Mouse (Mus musculus) CH12.LX (cell line): ENCODE results near the gene Slc15a5.

Experiments used
- BHLHE40 ChIP-seq: IDR thresholded peaks from 2 replicates; pipeline ENCODE4 v1.6.1; 2011; ENCODE audit warnings: mild to moderate bottlenecking, low read depth, low read length, improper control_type of control experiment
- CTCF ChIP-seq, 2 experiments: IDR thresholded peaks in 1 of 2; conservative IDR thresholded peaks in 1 of 2; 2 replicates each; pipeline ENCODE4 v1.5.1; 2011 to 2012; ENCODE audit warnings: low read depth in 2 of 2, low read length in 2 of 2, improper control_type of control experiment in 1 of 2, inconsistent platforms in 1 of 2, mild to moderate bottlenecking in 1 of 2, moderate library complexity in 1 of 2
- EP300 ChIP-seq: IDR thresholded peaks from 2 replicates; pipeline ENCODE4 v1.6.1; 2011; ENCODE audit warnings: low read length, improper control_type of control experiment
- GABPA ChIP-seq: IDR thresholded peaks from 2 replicates; pipeline ENCODE4 v1.6.1; 2012; ENCODE audit warnings: low read depth, low read length, improper control_type of control experiment, inconsistent platforms; ENCODE audit not compliant: insufficient replicate concordance
- KAT2A ChIP-seq: IDR thresholded peaks from 2 replicates; pipeline ENCODE4 v1.6.1; 2012; ENCODE audit warnings: low read length, improper control_type of control experiment, inconsistent platforms; ENCODE audit not compliant: insufficient replicate concordance
- MAX ChIP-seq: IDR thresholded peaks from 2 replicates; pipeline ENCODE4 v1.6.1; 2011; ENCODE audit warnings: low read length, improper control_type of control experiment
- NELFE ChIP-seq: IDR thresholded peaks from 2 replicates; pipeline ENCODE4 v1.6.1; 2011; ENCODE audit warnings: low read depth, low read length, improper control_type of control experiment
- NRF1 ChIP-seq: IDR thresholded peaks from 2 replicates; pipeline ENCODE4 v1.6.1; 2014; ENCODE audit warnings: low read depth, mild to moderate bottlenecking, inconsistent platforms, low read length, improper control_type of control experiment, moderate library complexity
- POLR2A ChIP-seq: IDR thresholded peaks from 2 replicates; pipeline ENCODE4 v1.6.1; 2011; ENCODE audit warnings: low read depth, mild to moderate bottlenecking, improper control_type of control experiment, low read length
- SIN3A ChIP-seq: IDR thresholded peaks from 2 replicates; pipeline ENCODE4 v1.6.1; 2012; ENCODE audit warnings: low read length, improper control_type of control experiment, inconsistent platforms
- USF1 ChIP-seq: IDR thresholded peaks from 2 replicates; pipeline ENCODE4 v1.6.1; 2014; ENCODE audit warnings: low read depth, mild to moderate bottlenecking, inconsistent platforms, low read length, improper control_type of control experiment
- USF2 ChIP-seq: conservative IDR thresholded peaks from 2 replicates; pipeline ENCODE4 v1.6.1; 2011; ENCODE audit warnings: low read depth, low read length, improper control_type of control experiment
- ZMIZ1 ChIP-seq: IDR thresholded peaks from 2 replicates; pipeline ENCODE4 v1.6.1; 2012; ENCODE audit warnings: low read depth, mild to moderate bottlenecking, inconsistent platforms, low read length, improper control_type of control experiment

- TF ChIP-seq POLR2A: no peak
- TF ChIP-seq MAX: no peak
- no peak for TF ChIP-seq EP300
- no peak for TF ChIP-seq ZMIZ1
- no peak for TF ChIP-seq CTCF (conservative IDR thresholded peaks at IDR 0.05 in 1 of 2, IDR thresholded peaks at IDR 0.05 in 1 of 2; ENCODE audit: low read depth in 2 of 2, low read length in 2 of 2)
- TF ChIP-seq NRF1: no peak
- no peak for TF ChIP-seq KAT2A
- TF ChIP-seq GABPA: no peak
- TF ChIP-seq USF1: no peak
- TF ChIP-seq SIN3A: no peak
- no peak for TF ChIP-seq USF2
- TF ChIP-seq NELFE: no peak
- TF ChIP-seq BHLHE40: no peak
Measured at GRCm38 (mm10) chr6:137946520-137946919, 133.2 kb downstream of the Slc15a5 start.
